Mouse (Mus musculus): ENCODE data around the gene Nkain1.

- no peak for TF ChIP-seq CTCF (IDR thresholded peaks at IDR 0.05; ENCODE audit: low read depth, low read length)
- TF ChIP-seq GATA1 (IDR thresholded peaks at IDR 0.05; ENCODE audit: borderline replicate concordance, low read length), result no peak
- TF ChIP-seq TAL1 (conservative IDR thresholded peaks at IDR 0.05; ENCODE audit: low read depth, low read length), result no peak
- no peak for TF ChIP-seq GATA2 (IDR thresholded peaks at IDR 0.05; ENCODE audit: borderline replicate concordance, low read depth, low read length)
- TF ChIP-seq POLR2AphosphoS5 (IDR thresholded peaks at IDR 0.05; ENCODE audit: insufficient replicate concordance, low read depth, low read length), result no peak
Observed at GRCm38 (mm10) chr4:130543121-130543520, 30.9 kb downstream of the Nkain1 start.

Measured in G1E (cell line).